11 mouse cellular contexts compared by ENCODE assay signal in genomic region chr4:149846861-149847631, GRCm38 (mm10).
DNase-seq lines count a peak whose midpoint lies in the region; ATAC-seq and TF ChIP-seq lines count a peak whose summit lies in the region.
"Had no signal": no experiment of that assay in that cellular context is flagged by ENCODE, and none has a peak within 500 bp of the region (broad histone marks: within the 10 kb centered on the region; RNA-seq: fewer than 3 reads in every experiment).

No protein-coding gene starts in this region.

- peak; percentile 58 for DNase-seq in forebrain, postnatal 0 days
- DNase-seq in gastrocnemius, adult 8-10 months (ENCODE audit: low spot score in 2 of 2) = peak; percentile 59 to 76
- peak; percentile 50 to 59 for DNase-seq in lung, adult 18-20 months
- DNase-seq in ovary, postnatal 10 days (ENCODE audit: low spot score) = no peak
- no peak for DNase-seq in cerebellum, adult 18-20 months
- DNase-seq in kidney, postnatal 14 days = no peak
- DNase-seq: adrenal gland, postnatal 25 days; kidney, adult 9 months had no signal

- H3K79me3 ChIP-seq in C2C12 (ENCODE audit: low read depth) = no peaks in the 10 kb centered on the region

- H3K9ac ChIP-seq in forebrain, postnatal 0 days = no peak overlapping the region
- no peak overlapping the region for H3K9ac ChIP-seq in forebrain, embryonic 15.5 days (replicated peaks)

- no peak for TF ChIP-seq CTCF in forebrain, postnatal 0 days (IDR thresholded peaks at IDR 0.05; ENCODE audit: low read depth)
- TF ChIP-seq CTCF in C2C12 (IDR thresholded peaks at IDR 0.05; ENCODE audit: control insufficient read depth, insufficient read depth, insufficient read length) = no peak

- no peak overlapping the region for H3K4me2 ChIP-seq in forebrain, postnatal 0 days (ENCODE audit: low read depth)
- no peak overlapping the region for H3K4me2 ChIP-seq in forebrain, embryonic 15.5 days (replicated peaks)

- ATAC-seq in forebrain, postnatal 0 days = peak; percentile 45
- no peak for ATAC-seq in forebrain, embryonic 15.5 days (replicated peaks)

- 66% methylated on average over 22 of the region's 22 CpGs for WGBS in forebrain, postnatal 0 days
- WGBS in forebrain, embryonic 15.5 days = 79% methylated on average over 22 of the region's 22 CpGs

- no peaks in the 10 kb centered on the region for H3K27me3 ChIP-seq in forebrain, postnatal 0 days (ENCODE audit: insufficient read depth, low read length)
- H3K27me3 ChIP-seq in forebrain, embryonic 15.5 days = no peaks in the 10 kb centered on the region
- H3K27me3 ChIP-seq in C2C12 (ENCODE audit: control insufficient read depth, insufficient read depth, insufficient read length) = no peaks in the 10 kb centered on the region

- H3K9me3 ChIP-seq in forebrain, postnatal 0 days (ENCODE audit: low read length) = no peaks in the 10 kb centered on the region
- H3K9me3 ChIP-seq in forebrain, embryonic 15.5 days = no peaks in the 10 kb centered on the region

- no peaks in the 10 kb centered on the region for H3K4me1 ChIP-seq in forebrain, postnatal 0 days (ENCODE audit: insufficient read depth)
- H3K4me1 ChIP-seq in forebrain, embryonic 15.5 days = peaks cover 4% of the 10 kb centered on the region; the same call in 1 of the 2 replicates

- no peak overlapping the region for H3ac ChIP-seq in C2C12 (ENCODE audit: control insufficient read depth, insufficient read length, low read depth)

- H3K27ac ChIP-seq in forebrain, postnatal 0 days (ENCODE audit: low read depth, low read length) = no peak overlapping the region
- H3K27ac ChIP-seq in forebrain, embryonic 15.5 days (replicated peaks) = no peak overlapping the region

- H3K36me3 ChIP-seq in forebrain, postnatal 0 days (ENCODE audit: insufficient read depth) = no peaks in the 10 kb centered on the region
- no peaks in the 10 kb centered on the region for H3K36me3 ChIP-seq in forebrain, embryonic 15.5 days
- H3K36me3 ChIP-seq in C2C12 (ENCODE audit: control insufficient read depth, insufficient read depth) = no peaks in the 10 kb centered on the region

- no peaks in the 10 kb centered on the region for H3K79me2 ChIP-seq in C2C12 (ENCODE audit: control insufficient read depth, insufficient read depth)

- no peak overlapping the region for H3K4me3 ChIP-seq in forebrain, postnatal 0 days (ENCODE audit: low read depth, low read length)
- H3K4me3 ChIP-seq in forebrain, embryonic 15.5 days = no peak overlapping the region
- H3K4me3 ChIP-seq in C2C12 (ENCODE audit: insufficient read depth, poor library complexity, severe bottlenecking) = no peak overlapping the region
- H3K4me3 ChIP-seq: erythroblast, embryonic 14.5 days had no signal

TF ChIP-seq in C2C12, 6 proteins besides CTCF, POLR2A, EP300 and RAD21:
- TF ChIP-seq USF1 (IDR thresholded peaks at IDR 0.05; ENCODE audit: low read depth) = no peak
- peak; percentile 98 for TF ChIP-seq MYOD1 (IDR thresholded peaks at IDR 0.05; ENCODE audit: control insufficient read depth, insufficient read length, low read depth)
- no peak for TF ChIP-seq FOSL1 (IDR thresholded peaks at IDR 0.05; ENCODE audit: insufficient read depth, low read length, poor library complexity, severe bottlenecking)

Comparison
In these comparisons a context has a peak if more than half of its experiments do, and no peak if none do; other contexts are left out.
1. DNase-seq: peak in forebrain, postnatal 0 days (single experiment), gastrocnemius, adult 8-10 months (2 of 2) and lung, adult 18-20 months (2 of 2); none in ovary, postnatal 10 days (single experiment), cerebellum, adult 18-20 months (0 of 2) and kidney, postnatal 14 days (single experiment).